Mouse (Mus musculus) liver, adult 2 months (tissue): ENCODE measurements around the gene Arl6ip1. TPM values are rescaled to one million over a fixed set of nuclear protein-coding genes. Genes with fewer than 3 reads are reported as not detected.

Experiments
- DNase-seq: peaks from one replicate; pipeline ENCODE4 v3.0.0-alpha.2; 2011; ENCODE audit warnings: low read depth, low spot score; ENCODE audit errors: extremely low read depth
- H3K27ac ChIP-seq: fragments of 200-500 bp; replicated peaks from 2 replicates; pipeline ENCODE4 v1.5.1; 2012; ENCODE audit warnings: low read depth, mild to moderate bottlenecking, control low read depth, inconsistent platforms, low read length; ENCODE audit not compliant: insufficient read depth
- H3K27me3 ChIP-seq: fragments of 200-500 bp; 2 replicates; pipeline ENCODE4 v1.6.1; 2012; ENCODE audit warnings: mild to moderate bottlenecking, moderate library complexity, low read length, inconsistent platforms; ENCODE audit not compliant: control insufficient read depth, insufficient read depth
- H3K36me3 ChIP-seq: fragments of 200-500 bp; 2 replicates; pipeline ENCODE4 v1.6.1; 2012; ENCODE audit warnings: low read length, inconsistent platforms; ENCODE audit not compliant: control insufficient read depth, insufficient read depth
- H3K4me1 ChIP-seq: fragments of 200-500 bp; 2 replicates; pipeline ENCODE4 v1.6.1; 2011; ENCODE audit warnings: low read length; ENCODE audit not compliant: control insufficient read depth, insufficient read depth
- H3K4me3 ChIP-seq: fragments of 200-500 bp; 2 replicates; pipeline ENCODE4 v1.5.1; 2011; ENCODE audit warnings: low read depth, mild to moderate bottlenecking, control low read depth, low read length, moderate library complexity; ENCODE audit not compliant: insufficient read depth
- H3K79me2 ChIP-seq: fragments of 200-500 bp; 2 replicates; pipeline ENCODE4 v1.6.1; 2012; ENCODE audit warnings: inconsistent platforms, mild to moderate bottlenecking, low read length, moderate library complexity; ENCODE audit not compliant: control insufficient read depth, insufficient read depth
- H3K9ac ChIP-seq: fragments of 200-500 bp; 2 replicates; pipeline ENCODE4 v1.6.1; 2012; ENCODE audit warnings: low read depth, mild to moderate bottlenecking, control low read depth, inconsistent platforms, low read length
- CTCF ChIP-seq: fragments of 200-500 bp; IDR thresholded peaks from 2 replicates; pipeline ENCODE4 v1.5.1; 2011; ENCODE audit warnings: low read depth, low read length, control low read depth
- POLR2A ChIP-seq: fragments of 200-500 bp; IDR thresholded peaks from 2 replicates; pipeline ENCODE4 v1.6.1; 2011; ENCODE audit warnings: low read length, control low read depth; ENCODE audit not compliant: insufficient read depth; ENCODE audit errors: extremely low read depth
- WGBS: fragments of 180-500 bp; shearing (Covaris S2); methylation state at CpG from one replicate; pipeline ENCODE4 v1.1.7; 2018; 5-methylcytosine and 5-hydroxymethylcytosine counted together
- polyA plus RNA-seq: library from polyadenylated mRNA; depleted of rRNA; stranded (reverse); fragments of >200 nt; gene quantifications from 2 replicates; pipeline ENCODE4 v1.2.3, GENCODE M21; 2012
- total RNA-seq: library from RNA; depleted of rRNA; stranded (reverse); fragments of >200 nt; gene quantifications from 2 replicates; pipeline ENCODE4 v1.2.3, GENCODE M21; 2014

Gene Arl6ip1
- total and polyA plus RNA-seq, 2 experiments = 75.4 to 143 TPM

DNA sequence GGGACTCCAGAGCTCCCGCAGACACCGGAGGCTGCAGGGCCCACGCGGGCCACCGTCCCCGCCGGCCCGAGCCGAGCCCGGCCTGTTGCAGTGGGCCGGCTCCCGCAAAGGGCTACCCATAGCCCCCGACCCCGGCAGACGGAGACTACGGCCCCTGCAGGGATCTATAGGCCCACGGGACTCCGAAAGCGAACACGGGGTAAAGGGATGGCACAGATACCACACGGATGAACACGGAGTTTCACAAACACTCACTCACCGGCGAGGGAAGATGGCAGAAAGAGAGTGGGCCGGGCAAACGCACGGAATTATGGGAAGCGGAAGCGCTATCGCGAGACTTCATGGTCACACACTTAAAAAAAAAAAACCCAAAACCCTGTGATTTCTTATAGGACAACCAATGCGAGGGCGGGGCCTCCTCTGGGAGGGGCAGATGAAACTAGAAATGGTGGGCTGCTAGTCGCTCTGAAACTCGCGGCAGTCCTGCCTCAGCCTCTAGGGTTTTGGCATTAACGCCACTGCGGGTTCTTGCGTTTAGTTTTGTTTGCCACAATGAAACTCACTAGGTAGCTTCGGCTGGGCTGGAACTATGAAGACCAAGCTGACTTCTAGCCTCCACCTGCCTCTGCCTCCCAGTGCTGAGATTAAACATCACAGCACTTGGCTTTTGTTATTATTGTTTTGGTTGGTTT, 13.4 kb downstream of the Arl6ip1 start, which contains the start of gene Rps15a:
Gene Rps15a (minus strand): TSS at position 312 of the 692 bp plus-strand sequence.
- peaks cover 16% of the 10 kb centered on the region for H3K4me1 ChIP-seq
- peaks cover 10% of the 10 kb centered on the region for H3K79me2 ChIP-seq
- H3K36me3 ChIP-seq = peaks cover 61% of the 10 kb centered on the region
- peak; percentile 54; the same call in 1 of the 2 replicates for TF ChIP-seq POLR2A
- peak; percentile 9; the same call in 1 of the 2 replicates for TF ChIP-seq CTCF
- DNase-seq = peak; percentile 89
- under 1% methylated on average over 40 of the region's 40 CpGs for WGBS
- peak within 1 kb of the TSS; percentile 72 for H3K27ac ChIP-seq
- no peaks in the 10 kb centered on the region for H3K27me3 ChIP-seq
- peak within 1 kb of the TSS; percentile 82 for H3K9ac ChIP-seq
- peak within 1 kb of the TSS; percentile 69 for H3K4me3 ChIP-seq

DNA sequence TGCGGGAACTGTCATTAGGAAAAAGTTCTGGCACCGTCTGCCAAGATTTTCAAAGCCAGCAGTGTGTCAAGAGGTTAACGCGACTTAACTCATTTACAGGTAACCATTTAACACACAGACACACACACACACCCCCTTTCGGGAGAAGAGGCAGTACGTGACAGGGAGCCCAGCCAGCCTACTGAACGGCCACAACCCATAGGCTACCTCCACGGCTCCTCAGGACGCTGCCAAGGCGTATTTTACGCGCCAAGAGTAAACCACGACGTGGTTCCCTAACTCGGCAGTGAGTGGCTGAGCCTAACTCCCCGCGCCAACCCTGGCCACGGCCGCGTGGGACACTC, 14.0 kb downstream of the Arl6ip1 start:
- H3K36me3 ChIP-seq = peaks cover 61% of the 10 kb centered on the region
- under 1% methylated on average over 20 of the region's 20 CpGs for WGBS

DNA sequence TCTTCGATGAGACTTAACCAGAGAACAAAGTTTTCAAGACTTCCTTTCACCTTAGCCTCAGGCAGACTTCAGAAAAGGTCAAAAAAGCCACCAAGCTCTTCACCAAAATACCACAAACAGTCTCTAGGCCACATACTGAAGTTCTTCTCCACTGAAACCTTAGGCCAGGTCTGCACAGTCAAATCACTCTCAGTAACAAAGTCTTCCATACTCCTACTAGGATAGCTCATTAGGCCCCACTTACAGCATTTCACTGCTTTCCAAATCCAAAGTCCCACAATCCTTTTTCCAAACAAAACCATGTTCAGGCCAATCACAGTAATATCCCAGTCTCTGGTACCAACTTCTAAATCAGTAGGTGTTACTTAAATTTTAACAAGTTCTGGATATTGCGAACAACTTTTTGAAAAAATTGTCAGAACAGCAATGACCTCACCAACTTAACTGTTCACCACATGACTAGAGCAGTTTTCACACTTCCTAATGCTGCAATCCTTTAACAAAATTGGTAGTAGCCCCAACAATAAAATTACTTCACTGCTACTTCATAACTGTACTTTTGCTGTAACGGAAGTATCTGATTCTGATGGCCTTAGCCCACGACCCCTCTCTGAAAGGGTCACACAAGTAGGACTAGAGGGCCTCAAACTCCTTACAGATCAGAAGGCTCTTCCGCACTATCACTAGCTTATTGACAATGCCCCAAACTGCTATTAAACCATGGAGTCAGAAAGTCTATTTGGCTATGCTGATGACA, 15.7 kb downstream of the Arl6ip1 start:
- Histone ChIP-seq H3K27me3 (no peaks in the 10 kb centered on the region), H3K79me2 (peaks cover 10% of the 10 kb centered on the region), H3K36me3 (peaks cover 62% of the 10 kb centered on the region), H3K4me3 (no peak overlapping the region), H3K9ac (no peak overlapping the region), H3K27ac (no peak overlapping the region), H3K4me1 (peaks cover 16% of the 10 kb centered on the region)
- WGBS = 70% methylated on average over 5 of the region's 5 CpGs
- TF ChIP-seq POLR2A (no peak), CTCF (no peak)
- no peak for DNase-seq

More for the DNA sequence above, 14.0 kb downstream of the Arl6ip1 start:
- Histone ChIP-seq H3K9ac (peak overlapping the region; percentile 82), H3K79me2 (peaks cover 10% of the 10 kb centered on the region), H3K27ac (peak overlapping the region; percentile 50), H3K4me1 (peaks cover 16% of the 10 kb centered on the region), H3K27me3 (no peaks in the 10 kb centered on the region), H3K4me3 (peak overlapping the region; percentile 69)
- TF ChIP-seq POLR2A = no peak
- no peak for TF ChIP-seq CTCF
- no peak for DNase-seq

DNA sequence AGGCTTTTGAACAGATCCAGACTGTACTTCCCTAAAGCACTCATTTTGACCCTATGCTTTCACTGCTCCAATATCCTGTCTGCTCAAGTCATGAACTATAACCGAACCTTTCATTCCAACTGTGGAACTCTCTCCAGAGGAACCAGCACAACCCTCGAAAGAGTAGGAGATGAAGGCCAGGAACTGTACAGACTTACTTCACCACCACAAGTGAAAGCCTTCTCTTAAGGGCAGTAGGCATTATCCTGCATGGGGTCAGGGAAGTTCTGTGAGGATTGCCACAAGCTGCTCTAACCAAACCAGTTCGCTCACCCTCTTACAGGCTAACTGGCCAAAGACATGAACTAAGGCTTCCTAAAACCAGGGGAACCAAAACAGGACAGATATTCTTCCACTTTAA, 18.3 kb downstream of the Arl6ip1 start:
- TF ChIP-seq CTCF (no peak), POLR2A (no peak)
- DNase-seq = no peak
- H3K79me2 ChIP-seq = peaks cover 10% of the 10 kb centered on the region
- H3K27ac ChIP-seq = no peak overlapping the region
- H3K4me1 ChIP-seq = peaks cover 16% of the 10 kb centered on the region
- no peak overlapping the region for H3K9ac ChIP-seq
- H3K36me3 ChIP-seq = peaks cover 83% of the 10 kb centered on the region
- H3K4me3 ChIP-seq = no peak overlapping the region
- H3K27me3 ChIP-seq = no peaks in the 10 kb centered on the region
- 65% methylated on average over 3 of the region's 3 CpGs for WGBS

DNA sequence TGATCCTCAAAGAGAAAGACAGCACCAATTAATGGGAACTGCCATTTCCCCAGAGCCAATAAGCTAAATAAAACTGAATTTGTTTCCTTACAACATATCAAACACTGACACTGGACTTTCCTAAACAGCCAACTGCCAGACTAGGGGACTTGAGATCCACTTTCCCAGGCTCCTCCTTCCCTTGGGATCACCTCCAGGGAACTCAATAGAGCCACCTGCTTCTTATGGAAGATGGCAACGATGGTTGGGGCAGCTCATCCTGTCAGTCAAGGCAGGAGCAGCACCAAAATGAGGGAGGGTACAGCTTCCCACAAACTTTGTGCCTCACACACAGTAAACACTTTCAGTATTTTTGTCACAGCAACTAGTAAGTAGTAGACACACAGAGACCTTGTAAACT, 21.8 kb downstream of the Arl6ip1 start:
- Histone ChIP-seq H3K27ac (no peak overlapping the region), H3K4me1 (peaks cover 6% of the 10 kb centered on the region), H3K4me3 (no peak overlapping the region), H3K9ac (no peak overlapping the region), H3K36me3 (peaks cover 69% of the 10 kb centered on the region), H3K27me3 (no peaks in the 10 kb centered on the region), H3K79me2 (no peaks in the 10 kb centered on the region)
- 77% methylated on average over 1 of the region's 1 CpGs for WGBS
- no peak for TF ChIP-seq CTCF
- no peak for TF ChIP-seq POLR2A
- no peak for DNase-seq

DNA sequence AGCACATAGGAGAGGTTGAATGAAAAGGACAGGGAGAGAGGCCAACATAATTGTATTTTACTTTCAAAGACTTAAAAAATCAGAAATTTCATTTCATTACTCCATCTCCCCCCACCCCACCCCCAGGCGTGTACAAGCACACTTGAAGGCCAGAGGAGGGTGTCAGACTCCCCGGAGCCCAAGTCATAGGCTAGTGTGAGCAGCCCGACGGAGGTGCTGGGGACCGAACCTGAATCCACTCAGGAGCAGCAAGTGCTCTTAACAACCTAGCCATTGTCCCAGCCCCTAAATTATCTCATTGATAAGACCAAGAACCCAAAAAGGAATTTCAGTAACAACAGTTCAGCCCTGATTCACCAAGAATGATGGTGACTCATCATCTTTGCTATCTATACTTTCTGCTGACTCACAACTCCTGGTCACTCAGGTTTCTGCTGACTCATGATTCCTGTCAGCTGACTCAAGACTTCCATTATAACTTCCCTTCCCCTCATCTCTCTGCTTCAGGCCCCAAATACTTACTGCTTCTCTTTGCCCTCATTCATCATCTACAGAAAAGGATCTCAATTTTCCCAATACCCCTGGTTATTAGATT, 24.9 kb downstream of the Arl6ip1 start:
- no peaks in the 10 kb centered on the region for H3K79me2 ChIP-seq
- no peak for DNase-seq
- no peak overlapping the region for H3K27ac ChIP-seq
- no peak overlapping the region for H3K4me3 ChIP-seq
- TF ChIP-seq CTCF (no peak), POLR2A (no peak)
- peaks cover 40% of the 10 kb centered on the region for H3K36me3 ChIP-seq
- no peak overlapping the region for H3K9ac ChIP-seq
- 87% methylated on average over 5 of the region's 5 CpGs for WGBS
- H3K4me1 ChIP-seq = no peaks in the 10 kb centered on the region; the same call in 1 of the 2 replicates
- no peaks in the 10 kb centered on the region for H3K27me3 ChIP-seq
